Mouse (Mus musculus) layer of hippocampus, adult 18-20 months (tissue): Measurements from ENCODE around the gene Arsb. TPM values are rescaled to one million over a fixed set of nuclear protein-coding genes. Genes with fewer than 3 reads are reported as not detected.
A peak's percentile ranks its signal among the peaks of the same experiment; 100 is the strongest.

ENCODE experiments used
- DNase-seq, 2 experiments: peaks; one replicate each; pipeline ENCODE4 v3.0.0; 2022; ENCODE audit warnings: low spot score in 2 of 2
- long read RNA-seq: library from polyadenylated mRNA; stranded (forward); transcript quantifications from one replicate; pipeline ENCODE4 v2.0.0, GENCODE M21; 2021
- total RNA-seq, 2 experiments: library from RNA; stranded (reverse); gene quantifications; 2 replicates each; pipeline ENCODE4 v1.2.3; 2021

Gene Arsb
- total RNA-seq = 10 to 100 TPM; 80.5 to 90.3 TPM
- long read RNA-seq, full-length matches to known transcripts = 124 of 165 reads
- long read RNA-seq, partial matches to known transcripts = 38 of 165 reads
- long read RNA-seq, other reads (novel, unspliced or antisense) = 3 of 165 reads

DNA sequence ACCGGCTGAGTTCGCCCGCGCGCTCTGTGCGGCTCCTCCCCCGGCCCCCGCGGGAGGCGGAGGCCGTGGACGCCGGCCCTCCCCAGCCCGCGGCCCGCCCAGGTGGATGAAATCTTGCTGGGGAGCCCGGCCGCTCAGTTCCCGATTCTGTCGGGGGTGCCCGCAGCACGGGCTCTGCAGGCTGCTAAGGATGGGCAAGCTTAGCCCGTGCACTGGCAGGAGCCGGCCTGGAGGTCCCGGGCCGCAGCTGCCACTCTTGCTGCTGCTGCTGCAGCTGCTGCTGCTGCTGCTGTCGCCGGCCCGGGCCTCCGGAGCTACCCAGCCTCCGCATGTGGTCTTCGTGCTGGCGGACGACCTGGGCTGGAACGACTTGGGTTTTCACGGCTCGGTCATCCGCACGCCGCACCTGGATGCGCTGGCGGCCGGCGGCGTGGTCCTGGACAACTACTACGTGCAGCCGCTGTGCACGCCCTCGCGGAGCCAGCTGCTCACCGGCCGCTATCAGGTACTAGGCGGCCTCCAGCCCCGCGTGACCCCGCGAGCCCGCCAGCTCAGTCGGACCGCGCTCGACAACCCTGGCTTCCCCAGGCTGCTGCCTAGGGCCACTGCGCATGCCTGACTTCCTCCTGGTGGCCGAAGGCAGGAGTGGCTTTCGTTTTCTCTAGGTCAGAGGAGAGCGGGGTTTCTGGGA is at the start of gene Arsb:
Gene Arsb, plus strand, starts transcription at position 43 of the 691 bp plus-strand sequence.
- DNase-seq = peak; percentile 65 to 77

DNA sequence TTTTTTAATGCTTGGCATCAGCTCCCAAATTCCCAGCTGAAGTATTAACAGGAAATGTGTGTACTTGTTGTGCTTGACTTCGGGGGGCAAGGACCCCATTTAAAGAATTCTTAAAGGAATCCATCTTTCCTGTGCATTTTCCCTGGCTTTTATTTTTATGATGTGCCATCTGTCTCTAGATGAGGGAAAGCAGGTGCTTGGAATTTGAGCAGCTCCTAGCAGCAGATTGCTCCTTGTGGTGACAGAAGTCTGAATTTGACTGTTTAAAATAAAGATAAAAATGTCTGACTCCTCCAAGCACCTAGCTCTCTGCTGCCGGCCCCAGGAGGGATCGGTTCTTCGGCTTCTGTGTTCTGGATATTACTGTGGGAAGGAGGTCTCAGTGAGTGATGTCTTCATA is 49.5 kb upstream of the Arsb start:
- peak; percentile 13 to 64 for DNase-seq

DNA sequence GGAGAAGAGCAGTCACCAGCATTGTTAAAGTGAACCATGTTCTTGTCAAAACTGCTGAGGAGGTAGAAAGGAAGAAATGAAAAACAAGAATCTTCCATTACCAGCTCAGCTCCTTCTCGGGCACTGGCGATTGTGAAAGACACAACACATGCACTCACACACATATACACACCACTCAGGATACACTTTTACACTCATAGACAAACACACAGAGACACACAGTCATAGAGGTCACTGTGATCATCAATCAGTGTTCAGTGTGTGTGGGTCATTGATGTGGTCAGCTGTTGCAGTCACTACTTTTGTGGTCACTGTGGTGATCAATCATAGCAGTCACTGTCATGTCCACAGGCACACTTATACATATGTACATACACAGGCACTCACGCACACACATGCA is 48.0 kb upstream of the Arsb start:
- DNase-seq = no peak

DNA sequence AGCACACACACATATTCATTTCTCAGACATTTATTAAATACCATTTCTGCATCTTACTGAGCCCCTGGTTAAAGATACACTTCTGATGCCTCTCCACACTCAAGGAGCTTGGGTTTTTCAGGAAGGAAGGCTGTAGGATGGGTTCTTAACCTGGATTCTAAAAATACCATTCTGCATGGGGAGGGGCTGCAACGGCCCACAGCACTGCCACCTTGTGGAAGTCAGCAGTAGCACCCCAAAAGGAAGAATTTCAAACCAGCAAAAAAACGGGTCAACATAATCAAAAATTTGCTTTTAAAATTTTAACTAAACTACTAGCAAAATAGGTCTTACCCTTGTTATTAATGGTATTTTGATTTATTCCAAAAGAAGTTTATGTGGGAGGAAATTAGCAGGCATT is 47.2 kb upstream of the Arsb start:
- peak in 1 of 2 experiments; percentile 18 for DNase-seq

DNA sequence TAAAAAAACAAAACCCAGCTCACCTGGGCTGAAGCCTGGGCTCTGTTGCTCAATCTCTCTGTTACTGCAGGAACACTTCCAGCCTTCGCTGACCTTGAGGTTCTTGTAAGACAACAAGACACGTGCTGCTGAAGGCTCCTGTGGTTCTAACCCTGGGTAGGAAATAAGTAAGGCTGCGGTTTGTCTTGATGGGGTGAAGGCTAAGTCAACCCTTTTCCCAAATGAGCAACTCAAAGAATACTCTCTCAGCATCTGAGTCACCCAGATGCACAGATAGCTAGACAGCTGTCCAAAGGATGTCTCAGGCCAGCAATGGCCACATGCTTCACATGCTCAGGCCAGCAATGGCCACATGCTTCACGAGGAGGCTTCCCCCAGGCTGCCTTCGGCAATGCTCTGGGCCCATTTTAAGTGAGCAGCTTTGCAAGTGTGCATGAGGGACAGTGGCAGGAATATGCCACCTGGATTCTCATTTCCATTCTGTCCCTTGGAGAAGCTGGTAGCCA is 36.2 kb upstream of the Arsb start:
- no peak for DNase-seq

DNA sequence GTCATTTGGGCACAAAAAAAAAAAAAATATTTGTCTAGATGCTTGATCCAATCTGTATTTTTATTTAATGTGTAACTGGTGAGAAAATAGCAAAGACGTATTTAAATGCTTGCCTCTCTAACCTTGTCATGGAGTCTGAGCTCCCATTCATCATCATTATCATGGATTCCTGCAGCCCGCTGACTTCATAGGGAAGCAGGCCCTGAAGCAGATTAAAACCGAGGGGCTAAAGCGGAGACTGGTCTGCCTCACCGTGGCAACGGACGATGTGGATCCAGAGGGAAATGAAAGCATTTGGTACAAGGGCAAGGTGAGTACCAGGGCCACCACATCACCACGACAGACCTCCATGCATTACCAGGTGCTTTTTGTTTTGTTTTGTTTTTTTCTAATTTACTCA is 27.3 kb upstream of the Arsb start:
- DNase-seq = no peak

DNA sequence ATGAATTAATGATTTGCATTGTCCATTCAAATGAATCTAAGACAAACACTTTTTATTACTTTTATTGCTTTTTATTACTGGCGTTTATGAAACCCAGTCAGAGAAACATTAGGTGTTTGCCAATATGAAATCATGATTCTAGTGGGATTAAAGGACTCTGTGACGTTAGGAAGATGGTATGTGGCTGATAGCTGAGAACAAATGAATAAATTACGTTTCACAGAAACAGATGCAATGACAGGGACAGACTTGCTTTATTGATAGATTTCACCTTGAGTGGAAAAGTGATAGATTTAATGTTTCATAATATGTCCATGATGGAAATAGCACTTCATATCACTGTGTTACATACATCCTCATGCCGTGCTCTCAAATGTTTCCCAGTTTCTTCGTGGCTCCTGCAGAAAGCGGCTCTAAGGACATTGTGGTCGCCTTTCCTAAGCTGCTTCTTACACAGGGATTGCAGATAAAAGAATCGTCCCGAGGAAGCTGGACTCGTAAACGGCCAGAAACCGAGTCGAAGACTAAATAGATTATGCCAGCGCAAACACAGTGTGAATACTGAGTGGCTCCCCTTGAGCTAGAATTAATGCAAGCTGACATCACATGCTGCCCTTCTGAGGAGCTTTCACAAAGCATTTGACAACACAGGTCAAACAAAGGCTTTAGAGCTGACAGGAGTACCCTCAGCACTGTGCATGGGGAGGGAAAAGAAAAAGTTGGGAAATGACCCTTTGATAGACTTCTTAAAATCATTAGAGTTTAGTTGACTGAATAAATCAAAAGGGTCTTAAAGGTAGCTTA is 18.6 kb upstream of the Arsb start:
- DNase-seq = no peak

DNA sequence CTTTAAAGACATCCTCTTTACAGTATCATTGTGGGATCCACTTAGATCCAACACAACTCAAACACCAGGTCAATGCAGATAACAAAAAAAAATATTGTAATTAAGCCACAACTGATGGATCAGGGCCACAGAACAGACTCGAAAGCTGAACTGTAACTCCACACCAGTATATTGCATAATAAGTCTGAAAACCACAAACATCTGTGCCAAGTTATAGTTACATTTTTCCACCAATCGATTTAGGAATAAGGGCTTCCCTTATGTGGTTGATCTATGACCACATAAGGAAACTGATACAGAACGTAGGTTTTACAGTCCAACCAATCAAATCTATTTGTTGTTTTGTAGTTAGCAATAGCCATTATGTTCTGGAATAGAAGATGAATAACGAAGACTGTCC is 16.3 kb upstream of the Arsb start:
- no peak for DNase-seq

DNA sequence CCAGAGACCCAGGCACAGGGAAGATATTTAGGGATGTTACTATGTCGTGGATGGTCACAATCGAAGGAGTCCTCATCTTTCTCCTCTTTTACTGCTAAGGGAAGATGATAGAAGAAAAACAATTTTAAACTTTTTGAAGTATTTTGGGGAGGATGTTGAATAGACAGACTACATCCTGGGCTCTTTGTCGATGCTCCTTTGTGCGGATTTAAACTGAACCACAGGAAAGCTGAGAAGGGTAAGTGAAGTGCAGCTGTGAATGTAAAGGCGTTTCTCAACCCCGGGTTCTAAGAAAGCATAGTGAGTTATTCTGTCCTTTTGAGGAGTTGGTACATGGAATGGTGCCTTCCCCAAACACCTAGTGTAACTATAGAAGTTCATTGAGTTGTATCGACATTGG is 14.8 kb upstream of the Arsb start:
- no peak for DNase-seq

DNA sequence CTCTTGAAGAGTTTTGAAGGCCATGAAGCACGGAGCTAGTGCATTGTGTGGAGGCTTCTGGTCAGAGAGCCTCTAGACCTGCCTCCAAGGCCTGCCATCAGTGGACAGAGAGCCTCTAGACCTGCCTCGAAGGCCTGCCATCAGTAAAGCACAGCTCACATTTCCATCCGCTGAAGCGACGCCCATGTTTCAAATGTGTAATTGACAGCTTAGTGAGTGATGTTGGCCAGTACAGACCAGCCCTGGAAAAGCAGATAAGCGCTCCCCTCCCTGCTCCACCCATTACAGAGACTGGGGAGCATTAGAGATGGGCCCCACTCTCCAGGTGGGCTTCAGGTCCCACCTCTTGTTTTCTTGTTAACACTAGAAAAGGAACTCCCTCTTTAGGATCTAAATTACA is 13.9 kb upstream of the Arsb start:
- no peak for DNase-seq

DNA sequence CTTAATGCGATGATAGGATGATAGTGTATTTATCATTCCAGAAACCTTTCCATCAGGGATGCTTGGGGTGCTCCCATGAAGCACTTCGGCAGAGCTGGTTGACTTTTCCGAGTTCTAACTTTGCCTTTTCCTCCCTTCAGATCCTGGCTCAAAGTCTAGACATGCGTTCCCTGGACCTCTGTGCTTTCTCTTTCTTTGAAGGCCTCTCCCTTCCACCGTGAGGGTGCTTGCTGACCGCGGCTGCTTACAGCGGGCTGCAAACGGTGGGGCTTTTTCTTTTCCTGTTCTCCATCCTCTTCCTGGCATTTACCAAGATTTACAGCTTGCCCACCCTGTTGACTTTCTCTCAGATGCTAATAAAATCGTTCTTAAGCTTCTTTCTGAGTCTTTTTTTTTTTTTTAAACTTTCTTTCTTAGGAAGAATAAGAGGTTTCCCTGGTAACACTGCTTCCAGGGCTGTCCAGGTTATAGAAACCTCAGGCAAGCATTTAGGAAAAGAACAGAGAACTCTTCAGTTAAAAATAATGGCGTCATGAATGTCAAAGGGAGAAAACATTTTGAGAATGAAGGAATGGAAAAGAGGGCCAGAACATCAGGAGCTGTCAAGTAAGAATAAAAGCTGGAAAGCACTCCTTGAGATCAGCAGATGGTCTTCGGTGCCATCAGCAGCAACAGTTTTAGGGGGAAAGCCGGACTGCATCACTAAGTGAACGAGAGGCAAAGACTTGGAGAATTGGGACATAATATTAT is 13.1 kb upstream of the Arsb start:
- no peak for DNase-seq

DNA sequence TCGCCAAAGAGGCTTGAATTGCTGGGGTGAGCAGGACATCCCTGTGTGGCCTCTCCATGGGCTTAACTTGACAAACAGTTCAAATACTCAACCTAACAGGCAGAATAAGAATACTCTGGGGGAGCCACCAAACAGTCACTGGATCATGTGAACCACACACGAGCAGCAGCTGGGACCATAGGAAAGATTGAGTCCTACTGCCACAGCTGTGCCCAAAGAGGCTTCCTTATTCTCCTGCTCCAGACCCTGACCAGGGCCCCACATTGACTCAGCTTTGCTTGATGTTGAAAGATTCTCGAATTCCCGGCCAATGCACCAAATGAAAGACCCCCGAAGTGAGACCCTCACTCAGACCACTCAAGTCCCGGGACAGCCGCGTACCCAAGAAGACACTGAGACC is 9.6 kb upstream of the Arsb start:
- no peak for DNase-seq

DNA sequence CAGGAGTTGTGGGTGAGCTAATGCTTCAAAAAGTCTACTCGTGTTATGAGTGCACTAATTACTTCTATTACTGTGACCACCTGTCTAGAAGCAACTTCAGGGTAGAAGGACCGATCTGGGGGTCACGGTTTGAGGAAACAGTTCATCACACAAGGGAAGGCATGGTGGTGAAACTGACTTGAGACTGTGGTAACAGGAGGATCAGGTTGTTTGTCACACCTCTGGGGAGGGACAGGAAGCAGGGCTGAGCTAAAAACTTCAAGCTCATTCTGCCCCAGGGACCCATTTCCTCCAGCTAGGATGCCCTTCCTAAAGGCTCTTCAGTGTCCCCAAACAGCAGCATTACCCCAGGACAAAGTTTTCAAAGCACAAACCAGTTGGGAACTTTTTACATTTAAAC is 8.6 kb upstream of the Arsb start:
- no peak for DNase-seq

DNA sequence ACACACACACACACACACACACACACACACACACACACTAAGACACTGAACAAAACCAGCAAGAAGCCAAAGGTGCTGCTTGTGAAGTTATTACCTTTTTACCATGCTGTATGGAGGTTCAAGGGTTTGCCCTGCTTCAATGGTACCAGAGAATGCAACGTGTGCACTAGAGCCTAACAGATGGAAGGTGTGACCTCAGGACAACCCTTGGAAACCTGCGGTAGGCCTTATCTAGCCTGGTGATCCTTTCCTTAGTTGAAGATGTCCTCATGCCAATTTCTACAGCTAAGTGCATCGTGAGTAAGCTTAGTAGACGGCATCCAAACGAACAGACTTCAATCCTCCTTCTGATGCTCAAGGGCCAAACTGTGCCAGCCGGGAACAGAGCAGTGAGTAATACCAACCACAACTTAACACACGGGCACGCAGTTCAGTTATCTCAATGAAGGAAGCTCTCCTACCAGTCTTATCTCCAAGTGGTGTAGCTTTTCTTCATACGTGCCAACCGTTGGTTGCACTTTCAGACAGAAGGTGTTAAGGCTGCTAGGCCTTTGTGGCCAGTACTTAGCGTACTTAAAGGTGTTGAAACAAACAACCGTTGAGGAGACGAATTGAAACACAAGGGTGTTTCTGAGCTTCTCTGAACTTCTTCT is 7.0 kb upstream of the Arsb start:
- no peak for DNase-seq

DNA sequence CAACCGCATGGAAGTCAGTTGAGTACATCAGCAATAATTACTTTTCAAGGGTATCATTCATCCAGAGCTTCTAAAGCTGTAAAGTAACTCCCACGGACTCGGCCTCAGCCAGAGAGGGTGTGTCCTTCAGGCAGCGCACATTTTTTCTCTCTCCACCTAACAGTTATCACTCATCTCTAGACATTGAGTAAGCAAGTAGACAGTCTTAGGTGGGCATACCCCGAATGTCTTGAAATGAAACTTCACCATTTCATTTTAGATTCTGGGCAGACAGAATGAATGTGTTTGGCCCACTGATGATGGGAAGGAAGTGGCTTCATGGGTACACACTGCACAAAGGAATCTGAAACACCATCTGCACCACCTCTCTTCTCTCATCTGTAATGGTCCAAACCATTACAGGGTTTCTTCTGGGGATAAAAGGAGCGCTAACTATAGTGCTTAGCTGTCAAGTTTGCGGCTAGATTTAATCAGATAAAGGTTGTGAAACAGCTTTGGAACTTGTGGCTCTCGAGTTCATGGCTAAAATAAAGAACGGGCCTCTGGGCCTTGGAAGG is 321 bp upstream of the Arsb start:
- peak in 1 of 2 experiments; percentile 13 for DNase-seq

DNA sequence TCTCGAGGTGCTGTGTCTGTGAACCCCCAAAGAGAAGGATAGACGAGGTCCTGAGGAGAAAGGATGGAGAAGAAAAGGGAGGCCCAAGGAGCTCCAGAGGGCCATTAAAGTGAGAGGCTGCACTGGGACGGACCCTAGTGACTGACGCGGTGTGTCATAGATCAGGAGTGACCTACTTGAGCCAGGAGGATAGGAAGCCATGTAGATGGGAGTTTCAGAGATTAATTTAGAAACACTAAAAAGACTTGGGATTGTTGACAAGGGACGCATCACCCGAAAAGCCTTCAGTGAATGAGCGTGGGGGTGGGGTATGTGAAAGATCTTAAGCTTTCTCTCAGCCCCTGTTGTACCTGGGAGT is 828 bp downstream of the Arsb start:
- no peak for DNase-seq

DNA sequence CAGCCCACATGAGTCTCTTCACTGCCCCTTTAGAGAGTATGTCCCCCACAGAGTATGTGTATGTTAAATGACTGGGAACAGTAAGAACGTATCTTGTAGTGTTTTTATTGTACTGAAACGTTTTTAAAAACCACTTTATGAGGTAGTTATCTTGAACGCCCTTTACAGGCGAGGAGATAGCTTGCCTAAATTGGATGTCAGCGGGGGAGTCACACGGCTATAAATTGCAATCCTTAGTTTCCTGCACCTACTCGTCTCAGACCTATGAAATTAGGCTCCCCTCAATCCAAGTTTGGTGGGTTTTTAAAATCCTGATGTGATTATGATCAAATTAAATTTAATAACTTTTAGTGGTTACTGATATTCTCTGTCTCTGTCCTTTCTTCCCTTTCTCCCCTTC is 1.4 kb downstream of the Arsb start:
- DNase-seq = no peak

DNA sequence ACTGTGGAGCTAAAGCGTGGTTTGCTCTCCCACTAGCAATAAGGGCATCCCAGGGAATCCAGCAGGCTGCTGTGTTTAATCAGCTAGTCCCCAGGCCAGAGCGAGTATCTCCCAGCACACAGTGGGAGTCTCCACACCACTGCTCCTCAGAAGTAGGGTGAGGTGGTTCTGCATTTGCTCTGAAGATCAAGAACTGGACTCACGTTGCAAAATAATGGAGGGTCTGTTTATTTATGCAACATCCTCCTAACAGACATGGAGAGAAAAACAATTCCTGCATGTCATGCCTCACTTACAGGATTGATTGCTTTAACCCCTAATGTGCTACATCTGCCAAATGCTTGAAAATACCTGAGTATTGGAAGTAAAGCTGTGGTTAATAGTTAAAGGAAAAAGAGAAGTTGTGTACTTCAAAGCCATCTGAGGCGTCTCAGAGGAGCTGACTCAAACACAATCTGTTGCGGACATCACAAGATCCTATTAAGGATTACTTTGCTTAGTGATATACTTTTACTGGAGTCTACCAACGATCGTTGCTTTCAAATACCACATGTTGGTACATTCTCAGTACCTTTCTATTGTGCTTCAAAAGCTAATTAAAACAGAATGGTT is 2.4 kb downstream of the Arsb start:
- DNase-seq = peak in 1 of 2 experiments; percentile 30

DNA sequence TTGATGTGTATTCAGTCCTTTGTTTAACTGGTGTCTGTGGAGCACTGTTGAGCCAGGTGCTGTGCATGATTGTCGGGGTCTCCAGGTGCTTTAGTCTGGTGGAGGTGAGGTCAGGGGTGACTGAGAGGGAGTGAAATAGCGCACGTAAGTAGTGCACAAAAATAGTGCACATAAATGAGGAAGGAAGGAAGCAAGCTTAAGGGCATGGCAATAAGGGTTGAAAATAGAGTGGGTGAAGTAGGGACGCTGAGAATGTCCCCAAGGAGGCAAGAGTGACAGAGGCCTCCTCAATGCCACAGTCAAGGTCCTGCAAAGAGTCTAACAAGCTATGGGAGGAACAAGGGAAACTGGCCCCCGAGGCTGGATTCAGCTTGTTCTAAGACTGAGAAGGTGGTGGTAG is 11.4 kb downstream of the Arsb start:
- no peak for DNase-seq

DNA sequence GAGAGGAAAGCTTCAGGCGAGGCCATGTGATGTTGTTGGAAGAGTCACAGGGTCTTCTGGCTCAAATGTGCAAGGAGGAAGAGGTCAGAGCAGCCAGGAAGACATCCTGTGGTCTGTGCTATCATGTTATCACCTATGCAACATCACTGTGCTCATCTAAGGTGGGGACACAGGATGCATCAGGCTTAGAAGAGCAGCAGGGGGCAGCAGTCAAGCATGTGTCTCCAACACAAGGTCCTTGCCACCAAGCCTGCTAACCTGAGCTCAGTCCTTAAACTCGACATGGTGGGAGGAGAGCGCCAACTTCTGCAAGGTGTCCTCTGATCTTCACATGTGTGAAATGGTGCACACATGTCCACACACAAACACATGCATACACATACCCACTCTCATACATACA is 13.9 kb downstream of the Arsb start:
- no peak for DNase-seq
